Mouse (Mus musculus) CH12.LX (cell line): ENCODE measurements around the gene Zbbx. TPM values are rescaled to one million over a fixed set of nuclear protein-coding genes. Genes with fewer than 3 reads are reported as not detected.

ENCODE experiments used
- DNase-seq: peaks from one replicate; pipeline ENCODE4 v3.0.0-alpha.2; 2013; ENCODE audit errors: extremely low read depth
- H3K27ac ChIP-seq: 2 replicates; pipeline ENCODE4 v1.5.1; 2012; ENCODE audit warnings: low read depth, mild to moderate bottlenecking, control low read depth, moderate library complexity; ENCODE audit not compliant: insufficient read depth
- H3K27me3 ChIP-seq: replicated peaks from 2 replicates; pipeline ENCODE3; 2012; ENCODE audit warnings: inconsistent platforms
- H3K36me3 ChIP-seq, 2 experiments: replicated peaks in 1 of 2; 2 replicates each; pipeline versions ENCODE3 to v1.6.1; 2012; ENCODE audit warnings: inconsistent platforms in 1 of 2, low read length in 1 of 2, mild to moderate bottlenecking in 1 of 2, mixed read lengths in 1 of 2, moderate library complexity in 1 of 2; ENCODE audit not compliant: control insufficient read depth in 1 of 2, insufficient read depth in 1 of 2
- H3K4me1 ChIP-seq, 2 experiments: 2 replicates each; pipeline ENCODE4 v1.6.1; 2012; ENCODE audit warnings: inconsistent platforms in 1 of 2, moderate library complexity in 1 of 2; ENCODE audit not compliant: insufficient read depth in 2 of 2, control insufficient read depth in 1 of 2
- H3K4me2 ChIP-seq: 2 replicates; pipeline ENCODE4 v1.6.1; 2012; ENCODE audit warnings: low read depth, mild to moderate bottlenecking, control low read depth; ENCODE audit not compliant: poor library complexity, insufficient read depth, severe bottlenecking
- H3K4me3 ChIP-seq, 3 experiments: fragments of 150-350 bp in 1 of 3; sonication (generic) in 1 of 3; replicated peaks in 1 of 3; 2 replicates each; pipeline versions ENCODE3 to v1.5.1; 2011 to 2012; ENCODE audit warnings: low read depth in 2 of 3, low read length in 2 of 3, mild to moderate bottlenecking in 2 of 3, moderate library complexity in 2 of 3, control low read depth in 1 of 3, improper control_type of control experiment in 1 of 3, inconsistent platforms in 1 of 3, mixed read lengths in 1 of 3; ENCODE audit not compliant: poor library complexity in 1 of 3
- H3K79me2 ChIP-seq: replicated peaks from 2 replicates; pipeline ENCODE4 v1.6.1; 2012; ENCODE audit warnings: mild to moderate bottlenecking, moderate library complexity; ENCODE audit not compliant: control insufficient read depth, poor library complexity, insufficient read depth, severe bottlenecking; ENCODE audit errors: extremely low read depth
- H3K9ac ChIP-seq: 2 replicates; pipeline ENCODE4 v1.6.1; 2012; ENCODE audit warnings: low read depth, mild to moderate bottlenecking, control low read depth, moderate library complexity; ENCODE audit not compliant: insufficient read depth
- H3K9me3 ChIP-seq: replicated peaks from 2 replicates; pipeline ENCODE3; 2012; ENCODE audit warnings: low read length, inconsistent platforms, mixed read lengths
- CHD1 ChIP-seq: IDR thresholded peaks from 2 replicates; pipeline ENCODE4 v1.6.1; 2012; ENCODE audit warnings: low read depth, low read length, improper control_type of control experiment, inconsistent platforms
- CHD2 ChIP-seq: IDR thresholded peaks from 2 replicates; pipeline ENCODE4 v1.6.1; 2011; ENCODE audit warnings: low read length, improper control_type of control experiment
- CTCF ChIP-seq, 2 experiments: IDR thresholded peaks in 1 of 2; conservative IDR thresholded peaks in 1 of 2; 2 replicates each; pipeline ENCODE4 v1.5.1; 2011 to 2012; ENCODE audit warnings: low read depth in 2 of 2, low read length in 2 of 2, improper control_type of control experiment in 1 of 2, inconsistent platforms in 1 of 2, mild to moderate bottlenecking in 1 of 2, moderate library complexity in 1 of 2
- ELF1 ChIP-seq: IDR thresholded peaks from 2 replicates; pipeline ENCODE4 v1.6.1; 2014; ENCODE audit warnings: low read depth, mild to moderate bottlenecking, inconsistent platforms, low read length, improper control_type of control experiment
- ETS1 ChIP-seq: conservative IDR thresholded peaks from 2 replicates; pipeline ENCODE4 v1.6.1; 2012; ENCODE audit warnings: low read depth, mild to moderate bottlenecking, inconsistent platforms, low read length, improper control_type of control experiment, moderate library complexity
- GABPA ChIP-seq: IDR thresholded peaks from 2 replicates; pipeline ENCODE4 v1.6.1; 2012; ENCODE audit warnings: low read depth, low read length, improper control_type of control experiment, inconsistent platforms; ENCODE audit not compliant: insufficient replicate concordance
- HCFC1 ChIP-seq: IDR thresholded peaks from 2 replicates; pipeline ENCODE4 v1.6.1; 2012; ENCODE audit warnings: low read depth, mild to moderate bottlenecking, inconsistent platforms, low read length, improper control_type of control experiment
- JUN ChIP-seq: IDR thresholded peaks from 2 replicates; pipeline ENCODE4 v1.6.1; 2011; ENCODE audit warnings: low read depth, mild to moderate bottlenecking, low read length, improper control_type of control experiment, moderate library complexity; ENCODE audit not compliant: insufficient read depth
- JUND ChIP-seq: conservative IDR thresholded peaks from 2 replicates; pipeline ENCODE4 v1.6.1; 2011; ENCODE audit warnings: low read depth, low read length, improper control_type of control experiment
- KAT2A ChIP-seq: IDR thresholded peaks from 2 replicates; pipeline ENCODE4 v1.6.1; 2012; ENCODE audit warnings: low read length, improper control_type of control experiment, inconsistent platforms; ENCODE audit not compliant: insufficient replicate concordance
- MAFK ChIP-seq: IDR thresholded peaks from 2 replicates; pipeline ENCODE4 v1.6.1; 2011; ENCODE audit warnings: low read length, improper control_type of control experiment; ENCODE audit not compliant: insufficient replicate concordance
- MAX ChIP-seq: IDR thresholded peaks from 2 replicates; pipeline ENCODE4 v1.6.1; 2011; ENCODE audit warnings: low read length, improper control_type of control experiment
- MAZ ChIP-seq: IDR thresholded peaks from 2 replicates; pipeline ENCODE4 v1.6.1; 2012; ENCODE audit warnings: low read depth, mild to moderate bottlenecking, inconsistent platforms, low read length, improper control_type of control experiment, moderate library complexity
- MEF2A ChIP-seq: IDR thresholded peaks from 2 replicates; pipeline ENCODE4 v1.6.1; 2014; ENCODE audit warnings: low read depth, mild to moderate bottlenecking, inconsistent platforms, low read length, improper control_type of control experiment, borderline replicate concordance
- MXI1 ChIP-seq: IDR thresholded peaks from 2 replicates; pipeline ENCODE4 v1.6.1; 2011; ENCODE audit warnings: mild to moderate bottlenecking, low read depth, low read length, improper control_type of control experiment
- MYC ChIP-seq: IDR thresholded peaks from 2 replicates; pipeline ENCODE4 v1.6.1; 2011; ENCODE audit warnings: low read depth, mild to moderate bottlenecking, improper control_type of control experiment, low read length
- NELFE ChIP-seq: IDR thresholded peaks from 2 replicates; pipeline ENCODE4 v1.6.1; 2011; ENCODE audit warnings: low read depth, low read length, improper control_type of control experiment
- NRF1 ChIP-seq: IDR thresholded peaks from 2 replicates; pipeline ENCODE4 v1.6.1; 2014; ENCODE audit warnings: low read depth, mild to moderate bottlenecking, inconsistent platforms, low read length, improper control_type of control experiment, moderate library complexity
- PAX5 ChIP-seq: IDR thresholded peaks from 2 replicates; pipeline ENCODE4 v1.6.1; 2012; ENCODE audit warnings: low read length, inconsistent platforms, mixed read lengths
- POLR2A ChIP-seq: IDR thresholded peaks from 2 replicates; pipeline ENCODE4 v1.6.1; 2011; ENCODE audit warnings: low read depth, mild to moderate bottlenecking, improper control_type of control experiment, low read length
- POLR2AphosphoS2 ChIP-seq: IDR thresholded peaks from 2 replicates; pipeline ENCODE4 v1.6.1; 2011; ENCODE audit warnings: low read depth, low read length, improper control_type of control experiment
- RAD21 ChIP-seq: IDR thresholded peaks from 2 replicates; pipeline ENCODE4 v1.6.1; 2011; ENCODE audit warnings: low read depth, mild to moderate bottlenecking, low read length, improper control_type of control experiment, moderate library complexity
- SMC3 ChIP-seq: IDR thresholded peaks from 2 replicates; pipeline ENCODE4 v1.6.1; 2011; ENCODE audit warnings: low read depth, low read length, improper control_type of control experiment
- TCF12 ChIP-seq: IDR thresholded peaks from 2 replicates; pipeline ENCODE4 v1.6.1; 2014; ENCODE audit warnings: low read depth, mild to moderate bottlenecking, inconsistent platforms, low read length, improper control_type of control experiment
- UBTF ChIP-seq: IDR thresholded peaks from 2 replicates; pipeline ENCODE4 v1.6.1; 2012; ENCODE audit warnings: low read depth, mild to moderate bottlenecking, inconsistent platforms, low read length, improper control_type of control experiment, moderate library complexity
- USF1 ChIP-seq: IDR thresholded peaks from 2 replicates; pipeline ENCODE4 v1.6.1; 2014; ENCODE audit warnings: low read depth, mild to moderate bottlenecking, inconsistent platforms, low read length, improper control_type of control experiment
- ZKSCAN1 ChIP-seq: IDR thresholded peaks from 2 replicates; pipeline ENCODE4 v1.6.1; 2012; ENCODE audit warnings: low read depth, inconsistent platforms, low read length, improper control_type of control experiment, borderline replicate concordance
- ZNF384 ChIP-seq: IDR thresholded peaks from 2 replicates; pipeline ENCODE4 v1.6.1; 2012; ENCODE audit warnings: low read depth, low read length, improper control_type of control experiment, inconsistent platforms
- dilution Hi-C: fragments of 300-500 bp; cut with MboI; formaldehyde crosslinking; loops from 2 replicates; pipeline ENCODE4 v1.14.3; 2020; ENCODE audit warnings: low sequenced_read_pairs; ENCODE audit not compliant: extremely low pct_unique_long_range_greater_than_20kb, extremely low pct_ligation_motif_present
- in situ Hi-C: fragments of 300-500 bp; cut with MboI; formaldehyde crosslinking; loops from 3 replicates; pipeline ENCODE4 v1.14.3; 2019; ENCODE audit warnings: low sequenced_read_pairs, low pct_ligation_motif_present, low pct_unique_long_range_greater_than_20kb, mixed read lengths
- polyA plus RNA-seq: library from polyadenylated mRNA; unstranded; fragments of >175 nt; gene quantifications from 2 replicates; pipeline ENCODE4 v1.2.1, GENCODE M21; 2012; ENCODE audit warnings: low read depth; ENCODE audit not compliant: insufficient read length
- total RNA-seq, 2 experiments: library from RNA; depleted of rRNA; stranded (reverse); fragments of 300-350 nt in 1 of 2; fragments of >200 nt in 1 of 2; gene quantifications; 2 replicates each; pipeline ENCODE4 v1.2.3; 2012 to 2014

Zbbx gene
- total and polyA plus RNA-seq, 3 experiments: not detected

DNA sequence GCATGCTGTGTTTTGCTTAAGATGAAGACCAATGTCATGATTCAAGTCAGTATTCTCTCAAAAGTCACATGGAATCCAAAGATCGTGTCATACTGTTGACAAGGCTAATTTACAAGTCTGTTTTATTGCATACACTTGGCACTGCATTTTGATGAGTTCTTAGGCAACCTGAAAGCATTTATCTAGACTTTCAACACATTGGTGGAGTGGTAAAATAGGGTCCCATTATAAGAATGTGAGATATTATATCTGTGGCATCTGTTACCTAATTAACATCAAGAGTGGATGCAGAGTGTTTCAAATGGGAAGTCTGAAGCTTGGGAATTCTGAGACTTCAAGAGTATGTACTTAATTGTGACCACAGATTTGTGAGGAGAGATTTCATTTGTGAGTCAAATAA is 79.1 kb downstream of the Zbbx start:
- TF ChIP-seq POLR2A (no peak), RAD21 (no peak), NELFE (no peak), GABPA (no peak), MEF2A (no peak), JUND (no peak), CHD2 (no peak), ZKSCAN1 (no peak), MAX (no peak), CTCF (conservative IDR thresholded peaks at IDR 0.05 in 1 of 2, IDR thresholded peaks at IDR 0.05 in 1 of 2; ENCODE audit: low read depth in 2 of 2, low read length in 2 of 2) (no peak), UBTF (no peak), ETS1 (no peak), HCFC1 (no peak), MAFK (no peak), MAZ (no peak), MXI1 (no peak), JUN (no peak), TCF12 (no peak), MYC (no peak), SMC3 (no peak)
- H3K9ac ChIP-seq: no peak overlapping the region
- in situ Hi-C loops (no loop called here), dilution Hi-C loops (no loop called here)
- H3K36me3 ChIP-seq: no peaks in the 10 kb centered on the region
- no peak for DNase-seq
- H3K27me3 ChIP-seq: no peaks in the 10 kb centered on the region
- H3K27ac ChIP-seq: no peak overlapping the region
- H3K79me2 ChIP-seq: no peaks in the 10 kb centered on the region
- H3K4me2 ChIP-seq: no peak overlapping the region
- peaks cover 3% of the 10 kb centered on the region for H3K9me3 ChIP-seq
- no peak overlapping the region for H3K4me3 ChIP-seq
- no peaks in the 10 kb centered on the region for H3K4me1 ChIP-seq

DNA sequence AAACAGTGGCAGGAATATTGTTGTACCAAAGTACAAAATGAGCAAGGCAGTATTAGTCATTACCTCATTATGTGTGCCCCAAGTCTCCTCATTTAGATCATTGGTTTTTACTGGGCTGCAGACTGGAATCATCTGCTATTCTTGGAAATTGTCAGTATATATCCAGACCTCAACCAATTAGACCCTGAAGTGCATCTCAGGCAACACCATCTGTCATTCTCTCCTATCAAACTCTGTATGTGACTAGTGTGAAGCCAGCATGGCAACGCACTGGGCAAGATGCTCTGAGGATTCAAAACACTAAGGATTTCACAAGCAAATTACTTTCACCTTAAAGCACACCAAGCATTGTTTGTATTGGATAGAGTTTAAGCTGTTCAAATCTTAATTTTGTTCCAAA is 85.9 kb downstream of the Zbbx start:
- H3K27me3 ChIP-seq: no peaks in the 10 kb centered on the region
- no peaks in the 10 kb centered on the region for H3K36me3 ChIP-seq
- no peak for TF ChIP-seq ETS1
- TF ChIP-seq RAD21: no peak
- TF ChIP-seq MXI1: no peak
- TF ChIP-seq KAT2A: no peak
- no peak for TF ChIP-seq MAZ
- no peak for TF ChIP-seq CHD2
- no peak for TF ChIP-seq HCFC1
- TF ChIP-seq POLR2AphosphoS2: no peak
- no peak for TF ChIP-seq ZKSCAN1
- TF ChIP-seq NRF1: no peak
- no peak for TF ChIP-seq PAX5
- TF ChIP-seq GABPA: no peak
- no peak for TF ChIP-seq ZNF384
- no peak for TF ChIP-seq JUND
- TF ChIP-seq ELF1: no peak
- no peak for TF ChIP-seq CHD1
- no peak for TF ChIP-seq USF1
- H3K27ac ChIP-seq: no peak overlapping the region
- H3K9ac ChIP-seq: no peak overlapping the region
- no peaks in the 10 kb centered on the region for H3K4me1 ChIP-seq
- no peak overlapping the region for H3K4me3 ChIP-seq
- DNase-seq: no peak
- dilution Hi-C loops: no loop called here
- H3K4me2 ChIP-seq: no peak overlapping the region
- H3K79me2 ChIP-seq: no peaks in the 10 kb centered on the region
- H3K9me3 ChIP-seq: no peaks in the 10 kb centered on the region
- in situ Hi-C loops: no loop called here
